Mouse (Mus musculus) brain, embryonic 14.5 days (tissue): ENCODE measurements around the gene Dclk1.

Source experiments
- CTCF ChIP-seq: fragments of 200-500 bp; IDR thresholded peaks from 2 replicates; pipeline ENCODE4 v1.5.1; 2012; ENCODE audit warnings: inconsistent platforms, mild to moderate bottlenecking, moderate library complexity, borderline replicate concordance; ENCODE audit not compliant: insufficient read depth, insufficient read length; ENCODE audit errors: extremely low read depth
- POLR2A ChIP-seq: fragments of 200-500 bp; IDR thresholded peaks from 2 replicates; pipeline ENCODE4 v1.6.1; 2012; ENCODE audit warnings: mild to moderate bottlenecking, inconsistent platforms, borderline replicate concordance; ENCODE audit not compliant: poor library complexity, insufficient read depth, insufficient read length, severe bottlenecking; ENCODE audit errors: extremely low read depth

GRCm38 (mm10) chr3:55406616-55407015, 164.5 kb downstream of the Dclk1 start:
- TF ChIP-seq CTCF (no peak), POLR2A (no peak)
